Mouse (Mus musculus): ENCODE data around the gene Ank3. TPM values are rescaled to one million over a fixed set of nuclear protein-coding genes. Genes with fewer than 3 reads are reported as not detected.

Gene Ank3
- total and polyA plus RNA-seq, 2 experiments, result 2.9 to 31.0 TPM

GRCm38 (mm10) chr10:69359666-69360065 lies 38.9 kb upstream of the Ank3 start:
- H3K9ac ChIP-seq (ENCODE audit: low read depth, low read length), result no peak overlapping the region
- H3K27ac ChIP-seq (replicated peaks; ENCODE audit: insufficient read depth, low read depth, low read length), result no peak overlapping the region
- no peaks in the 10 kb centered on the region for H3K79me2 ChIP-seq (ENCODE audit: control insufficient read depth, insufficient read depth, low read length)
- no peaks in the 10 kb centered on the region for H3K27me3 ChIP-seq (ENCODE audit: control insufficient read depth, insufficient read depth, low read length)
- H3K4me3 ChIP-seq (ENCODE audit: insufficient read depth, low read depth, low read length), result no peak overlapping the region
- no peaks in the 10 kb centered on the region for H3K36me3 ChIP-seq (ENCODE audit: control insufficient read depth, insufficient read depth, low read length)
- H3K4me1 ChIP-seq (ENCODE audit: control insufficient read depth, insufficient read depth, low read length), result no peaks in the 10 kb centered on the region
- no peak for DNase-seq (ENCODE audit: extremely low read depth, low read depth, low spot score)
- 100% methylated on average over 1 of the region's 1 CpGs for WGBS
- TF ChIP-seq POLR2A (IDR thresholded peaks at IDR 0.05; ENCODE audit: extremely low read depth, insufficient read depth, low read length), result no peak
- TF ChIP-seq CTCF (IDR thresholded peaks at IDR 0.05; ENCODE audit: low read depth, low read length), result no peak

- no peak for DNase-seq (ENCODE audit: extremely low read depth, low read depth, low spot score)
- Histone ChIP-seq H3K79me2 (ENCODE audit: control insufficient read depth, insufficient read depth, low read length) (no peaks in the 10 kb centered on the region), H3K27me3 (ENCODE audit: control insufficient read depth, insufficient read depth, low read length) (no peaks in the 10 kb centered on the region), H3K4me3 (ENCODE audit: insufficient read depth, low read depth, low read length) (no peak overlapping the region), H3K36me3 (ENCODE audit: control insufficient read depth, insufficient read depth, low read length) (no peaks in the 10 kb centered on the region), H3K9ac (ENCODE audit: low read depth, low read length) (no peak overlapping the region), H3K4me1 (ENCODE audit: control insufficient read depth, insufficient read depth, low read length) (no peaks in the 10 kb centered on the region), H3K27ac (replicated peaks; ENCODE audit: insufficient read depth, low read depth, low read length) (no peak overlapping the region)
- no peak for TF ChIP-seq POLR2A (IDR thresholded peaks at IDR 0.05; ENCODE audit: extremely low read depth, insufficient read depth, low read length)
- TF ChIP-seq CTCF (IDR thresholded peaks at IDR 0.05; ENCODE audit: low read depth, low read length), result no peak
- WGBS, result 85% methylated on average over 11 of the region's 11 CpGs
Measured at GRCm38 (mm10) chr10:69366208-69366607, 32.4 kb upstream of the Ank3 start.

- Histone ChIP-seq H3K27ac (replicated peaks; ENCODE audit: insufficient read depth, low read depth, low read length) (no peak overlapping the region), H3K4me1 (ENCODE audit: control insufficient read depth, insufficient read depth, low read length) (no peaks in the 10 kb centered on the region), H3K9ac (ENCODE audit: low read depth, low read length) (no peak overlapping the region), H3K4me3 (ENCODE audit: insufficient read depth, low read depth, low read length) (no peak overlapping the region), H3K79me2 (ENCODE audit: control insufficient read depth, insufficient read depth, low read length) (no peaks in the 10 kb centered on the region), H3K27me3 (ENCODE audit: control insufficient read depth, insufficient read depth, low read length) (no peaks in the 10 kb centered on the region), H3K36me3 (ENCODE audit: control insufficient read depth, insufficient read depth, low read length) (no peaks in the 10 kb centered on the region)
- 71% methylated on average over 13 of the region's 13 CpGs for WGBS
- no peak for DNase-seq (ENCODE audit: extremely low read depth, low read depth, low spot score)
- TF ChIP-seq CTCF (IDR thresholded peaks at IDR 0.05; ENCODE audit: low read depth, low read length), result no peak
- no peak for TF ChIP-seq POLR2A (IDR thresholded peaks at IDR 0.05; ENCODE audit: extremely low read depth, insufficient read depth, low read length)
Measured at GRCm38 (mm10) chr10:69366877-69367387, 31.6 kb upstream of the Ank3 start.

GRCm38 (mm10) chr10:69369321-69369720 lies 29.3 kb upstream of the Ank3 start:
- Histone ChIP-seq H3K36me3 (ENCODE audit: control insufficient read depth, insufficient read depth, low read length) (no peaks in the 10 kb centered on the region), H3K4me1 (ENCODE audit: control insufficient read depth, insufficient read depth, low read length) (no peaks in the 10 kb centered on the region), H3K27me3 (ENCODE audit: control insufficient read depth, insufficient read depth, low read length) (no peaks in the 10 kb centered on the region), H3K27ac (replicated peaks; ENCODE audit: insufficient read depth, low read depth, low read length) (no peak overlapping the region), H3K79me2 (ENCODE audit: control insufficient read depth, insufficient read depth, low read length) (no peaks in the 10 kb centered on the region), H3K9ac (ENCODE audit: low read depth, low read length) (no peak overlapping the region), H3K4me3 (ENCODE audit: insufficient read depth, low read depth, low read length) (no peak overlapping the region)
- 77% methylated on average over 6 of the region's 6 CpGs for WGBS
- no peak for TF ChIP-seq POLR2A (IDR thresholded peaks at IDR 0.05; ENCODE audit: extremely low read depth, insufficient read depth, low read length)
- no peak for TF ChIP-seq CTCF (IDR thresholded peaks at IDR 0.05; ENCODE audit: low read depth, low read length)
- no peak for DNase-seq (ENCODE audit: extremely low read depth, low read depth, low spot score)

GRCm38 (mm10) chr10:69371441-69371840 lies 27.1 kb upstream of the Ank3 start:
- no peak for DNase-seq (ENCODE audit: extremely low read depth, low read depth, low spot score)
- no peak overlapping the region for H3K9ac ChIP-seq (ENCODE audit: low read depth, low read length)

GRCm38 (mm10) chr10:69372061-69372460 lies 26.5 kb upstream of the Ank3 start:
- 94% methylated on average over 14 of the region's 14 CpGs for WGBS
- no peak for TF ChIP-seq CTCF (IDR thresholded peaks at IDR 0.05; ENCODE audit: low read depth, low read length)
- TF ChIP-seq POLR2A (IDR thresholded peaks at IDR 0.05; ENCODE audit: extremely low read depth, insufficient read depth, low read length), result no peak
- no peaks in the 10 kb centered on the region for H3K79me2 ChIP-seq (ENCODE audit: control insufficient read depth, insufficient read depth, low read length)
- no peaks in the 10 kb centered on the region for H3K4me1 ChIP-seq (ENCODE audit: control insufficient read depth, insufficient read depth, low read length)
- H3K9ac ChIP-seq (ENCODE audit: low read depth, low read length), result no peak overlapping the region
- no peak for DNase-seq (ENCODE audit: extremely low read depth, low read depth, low spot score)
- no peaks in the 10 kb centered on the region for H3K36me3 ChIP-seq (ENCODE audit: control insufficient read depth, insufficient read depth, low read length)
- H3K27me3 ChIP-seq (ENCODE audit: control insufficient read depth, insufficient read depth, low read length), result no peaks in the 10 kb centered on the region
- no peak overlapping the region for H3K4me3 ChIP-seq (ENCODE audit: insufficient read depth, low read depth, low read length)
- no peak overlapping the region for H3K27ac ChIP-seq (replicated peaks; ENCODE audit: insufficient read depth, low read depth, low read length)

More at GRCm38 (mm10) chr10:69371441-69371840, 27.1 kb upstream of the Ank3 start:
- no peaks in the 10 kb centered on the region for H3K36me3 ChIP-seq (ENCODE audit: control insufficient read depth, insufficient read depth, low read length)
- H3K79me2 ChIP-seq (ENCODE audit: control insufficient read depth, insufficient read depth, low read length), result no peaks in the 10 kb centered on the region
- no peaks in the 10 kb centered on the region for H3K4me1 ChIP-seq (ENCODE audit: control insufficient read depth, insufficient read depth, low read length)
- no peaks in the 10 kb centered on the region for H3K27me3 ChIP-seq (ENCODE audit: control insufficient read depth, insufficient read depth, low read length)
- 16% methylated on average over 10 of the region's 10 CpGs for WGBS
- TF ChIP-seq CTCF (IDR thresholded peaks at IDR 0.05; ENCODE audit: low read depth, low read length), result peak; percentile 80
- no peak for TF ChIP-seq POLR2A (IDR thresholded peaks at IDR 0.05; ENCODE audit: extremely low read depth, insufficient read depth, low read length)
- H3K27ac ChIP-seq (replicated peaks; ENCODE audit: insufficient read depth, low read depth, low read length), result no peak overlapping the region
- H3K4me3 ChIP-seq (ENCODE audit: insufficient read depth, low read depth, low read length), result no peak overlapping the region

Measured in liver, adult 2 months (tissue).